Mouse (Mus musculus) liver, embryonic 16.5 days (tissue): ENCODE data around the gene Stx6. TPM values are rescaled to one million over a fixed set of nuclear protein-coding genes. Genes with fewer than 3 reads are reported as not detected.

Experiments
- ATAC-seq: fragments of 200-750 bp; cut with Nextera tagmentation; 2 replicates; pipeline ENCODE4 v1.8.0; 2017; ENCODE audit warnings: low read depth, mild to moderate bottlenecking, moderate number of reproducible peaks, moderate library complexity
- H3K27ac ChIP-seq: fragments of 300-500 bp; sonication (generic); 2 replicates; pipeline ENCODE4 v1.5.1; 2014; ENCODE audit warnings: mild to moderate bottlenecking, low read length
- H3K27me3 ChIP-seq: fragments of 300-500 bp; sonication (generic); 2 replicates; pipeline ENCODE4 v1.6.1; 2014; ENCODE audit warnings: low read depth, low read length, mixed read lengths; ENCODE audit not compliant: control insufficient read depth, insufficient read depth
- H3K36me3 ChIP-seq: fragments of 300-500 bp; sonication (generic); 2 replicates; pipeline ENCODE4 v1.6.1; 2014; ENCODE audit warnings: mild to moderate bottlenecking; ENCODE audit not compliant: control insufficient read depth, insufficient read depth
- H3K4me1 ChIP-seq: fragments of 300-500 bp; sonication (generic); 2 replicates; pipeline ENCODE4 v1.6.1; 2014; ENCODE audit warnings: low read depth, low read length, mixed read lengths; ENCODE audit not compliant: control insufficient read depth
- H3K4me2 ChIP-seq: fragments of 300-500 bp; sonication (generic); 2 replicates; pipeline ENCODE4 v1.6.1; 2014; ENCODE audit warnings: low read depth, low read length, mixed read lengths
- H3K4me3 ChIP-seq: fragments of 300-500 bp; sonication (generic); 2 replicates; pipeline ENCODE4 v1.5.1; 2014; ENCODE audit warnings: low read depth, mild to moderate bottlenecking, low read length
- H3K9ac ChIP-seq: fragments of 300-500 bp; sonication (generic); 2 replicates; pipeline ENCODE4 v1.6.1; 2014; ENCODE audit warnings: low read depth, low read length
- H3K9me3 ChIP-seq: fragments of 300-500 bp; sonication (generic); replicated peaks from 2 replicates; pipeline ENCODE4 v1.6.1; 2016; ENCODE audit warnings: low read length; ENCODE audit not compliant: control insufficient read depth
- WGBS: fragments of 180-500 bp; shearing (Covaris S2); extraction: QIAGEN DNeasy Blood & Tissue Kit; methylation state at CpG from one replicate; pipeline ENCODE4 v1.1.7; 2014; ENCODE audit not compliant: insufficient replicate concordance; 5-methylcytosine and 5-hydroxymethylcytosine counted together
- polyA plus RNA-seq: library from polyadenylated mRNA; unstranded; fragments of >200 nt; fragmentation: Nextera tagmentation; extraction: Ambion mirVana; gene quantifications from 2 replicates; pipeline ENCODE4 v1.2.1, GENCODE M21; 2015

Gene Stx6
- polyA plus RNA-seq, 1 experiment from 2014 or later: 7.1 TPM

DNA sequence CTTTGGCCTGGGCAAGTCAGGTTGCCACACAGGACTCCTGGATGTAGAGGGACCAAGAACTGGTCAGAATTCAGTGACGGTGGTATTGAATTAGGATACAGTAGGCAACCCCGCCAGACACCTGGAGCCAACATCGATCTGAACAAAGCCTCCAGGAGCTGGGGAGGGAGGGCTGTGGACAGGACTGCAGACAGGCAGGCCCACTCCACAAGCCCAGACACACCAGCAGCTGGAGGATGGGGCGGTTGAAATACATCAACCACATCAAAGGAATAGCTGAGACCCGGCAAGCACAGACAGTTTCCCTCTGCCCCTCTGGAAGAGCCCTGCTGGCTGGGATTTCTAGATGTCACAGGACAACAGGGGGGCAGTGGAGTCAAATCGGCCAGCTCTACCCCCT lies 58.3 kb downstream of the Stx6 start:
- no peaks in the 10 kb centered on the region for H3K9me3 ChIP-seq
- no peak overlapping the region for H3K4me2 ChIP-seq
- ATAC-seq: no peak
- H3K4me1 ChIP-seq: no peaks in the 10 kb centered on the region
- H3K27me3 ChIP-seq: no peaks in the 10 kb centered on the region
- 65% methylated on average over 6 of the region's 6 CpGs for WGBS
- no peak overlapping the region for H3K9ac ChIP-seq
- H3K36me3 ChIP-seq: no peaks in the 10 kb centered on the region
- H3K27ac ChIP-seq: no peak overlapping the region
- H3K4me3 ChIP-seq: no peak overlapping the region

DNA sequence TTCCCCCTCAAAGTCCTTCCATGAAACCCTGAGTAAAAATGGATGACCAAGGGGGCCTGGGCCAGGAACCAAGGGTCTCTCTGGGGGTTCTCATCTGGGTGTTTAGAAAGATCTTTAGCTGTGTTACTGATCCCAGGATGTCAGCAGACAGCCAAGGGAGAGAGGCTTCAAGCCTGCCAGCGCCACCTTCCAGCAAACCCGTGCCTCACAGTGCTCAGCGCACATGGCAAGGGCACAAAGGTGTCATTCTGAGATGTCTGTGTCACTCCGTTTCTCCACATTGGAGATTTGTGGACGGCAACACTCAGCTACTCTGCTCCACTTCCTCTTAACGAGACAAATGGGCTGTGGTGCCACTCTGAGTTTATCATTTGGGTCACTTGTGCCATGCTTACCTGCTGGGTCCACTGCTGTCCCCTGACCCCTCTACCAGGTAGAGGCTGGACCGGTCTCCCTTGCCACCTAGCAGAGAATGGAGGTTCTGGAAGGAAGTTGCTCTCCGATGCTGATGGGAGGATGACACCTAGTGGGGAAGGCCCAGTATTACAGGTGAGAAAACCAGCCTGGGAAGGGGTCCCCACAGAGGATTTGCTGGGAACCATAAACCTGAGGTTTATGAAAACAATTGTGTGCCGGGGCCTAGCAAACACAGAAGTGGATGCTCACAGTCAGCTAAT lies 59.5 kb downstream of the Stx6 start:
- WGBS: 29% methylated on average over 9 of the region's 9 CpGs
- Histone ChIP-seq H3K4me1 (no peaks in the 10 kb centered on the region), H3K27ac (no peak overlapping the region), H3K9ac (no peak overlapping the region), H3K36me3 (no peaks in the 10 kb centered on the region), H3K4me3 (no peak overlapping the region), H3K27me3 (no peaks in the 10 kb centered on the region), H3K9me3 (no peaks in the 10 kb centered on the region), H3K4me2 (no peak overlapping the region)
- no peak for ATAC-seq

DNA sequence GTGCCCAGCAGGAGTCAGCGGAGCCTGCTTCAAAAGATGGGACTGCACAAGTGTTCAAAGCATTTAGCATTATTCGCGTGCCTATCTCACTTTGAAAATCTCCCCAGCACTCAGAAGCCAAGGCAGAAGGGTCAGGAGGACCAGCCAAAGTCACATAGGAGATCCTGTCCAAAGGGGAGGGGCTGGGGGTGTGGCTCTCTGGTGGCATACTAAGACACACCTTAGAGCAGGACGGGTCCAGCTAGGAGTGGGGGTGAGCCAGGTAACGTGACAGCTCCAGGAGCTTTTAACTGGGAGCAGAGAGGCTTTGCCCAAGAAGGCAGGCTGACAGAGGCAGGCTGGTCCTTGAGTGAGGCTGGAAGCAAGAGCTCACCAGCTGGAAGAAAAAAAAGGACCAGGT lies 60.4 kb downstream of the Stx6 start:
- no peak overlapping the region for H3K27ac ChIP-seq
- no peaks in the 10 kb centered on the region for H3K9me3 ChIP-seq
- H3K4me1 ChIP-seq: peaks cover 8% of the 10 kb centered on the region
- H3K4me3 ChIP-seq: no peak overlapping the region
- H3K36me3 ChIP-seq: no peaks in the 10 kb centered on the region
- H3K9ac ChIP-seq: no peak overlapping the region
- H3K27me3 ChIP-seq: no peaks in the 10 kb centered on the region
- ATAC-seq: no peak
- 54% methylated on average over 5 of the region's 5 CpGs for WGBS
- no peak overlapping the region for H3K4me2 ChIP-seq

DNA sequence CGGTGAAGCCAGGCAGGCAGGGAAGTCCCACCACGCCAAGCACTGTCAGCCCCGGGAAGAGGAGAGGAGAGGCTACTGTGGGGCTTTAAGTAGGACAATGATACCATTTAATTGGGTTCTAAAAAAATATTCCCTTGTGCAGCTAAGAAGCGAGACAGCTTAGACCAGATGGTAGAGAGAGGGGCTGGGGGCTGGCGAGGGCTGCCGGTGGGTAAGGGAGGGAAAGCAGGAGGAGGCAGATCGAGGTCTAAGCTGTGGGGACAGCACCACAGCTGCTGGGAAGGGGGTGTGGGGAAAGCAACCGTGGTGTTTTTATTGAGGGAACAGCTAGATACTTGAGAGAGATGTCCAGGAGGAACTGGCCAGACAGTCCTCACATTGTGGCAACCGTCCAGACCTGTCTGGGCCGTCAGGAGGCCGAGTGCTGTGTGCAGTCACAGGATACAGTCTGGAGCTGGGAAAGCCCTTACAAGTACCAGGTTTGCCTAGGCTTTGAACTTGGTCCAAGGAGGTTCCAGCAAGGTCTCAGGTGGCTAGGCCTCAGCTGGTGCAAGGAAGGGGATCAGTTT lies 63.7 kb downstream of the Stx6 start:
- Histone ChIP-seq H3K4me2 (no peak overlapping the region), H3K9me3 (no peaks in the 10 kb centered on the region), H3K4me3 (no peak overlapping the region), H3K9ac (no peak overlapping the region), H3K27ac (no peak overlapping the region), H3K4me1 (peaks cover 10% of the 10 kb centered on the region), H3K36me3 (no peaks in the 10 kb centered on the region), H3K27me3 (no peaks in the 10 kb centered on the region)
- no peak for ATAC-seq
- WGBS: 60% methylated on average over 11 of the region's 11 CpGs

DNA sequence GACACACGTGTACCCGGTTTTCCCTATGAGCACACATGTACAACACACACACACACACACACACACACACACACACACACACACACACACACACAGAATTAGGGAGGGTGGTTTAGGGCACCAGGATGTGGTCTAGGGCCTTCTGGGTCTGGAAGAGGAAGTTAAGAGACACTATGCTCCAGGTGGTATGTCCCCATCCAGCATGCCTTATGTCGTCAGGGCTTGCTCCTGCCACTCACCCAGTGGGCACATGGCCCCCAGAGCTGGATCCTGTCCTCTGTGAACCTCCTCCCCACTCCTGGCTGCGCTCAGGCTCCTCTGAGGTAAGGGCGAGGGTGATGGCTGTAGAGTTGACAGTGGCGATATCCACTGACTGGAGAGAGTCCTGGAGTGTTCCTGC lies 64.5 kb downstream of the Stx6 start:
- H3K4me3 ChIP-seq: no peak overlapping the region
- WGBS: 28% methylated on average over 6 of the region's 6 CpGs
- no peak overlapping the region for H3K27ac ChIP-seq
- peak; percentile 23; the same call in 1 of the 2 replicates for ATAC-seq
- H3K4me2 ChIP-seq: no peak overlapping the region
- no peak overlapping the region for H3K9ac ChIP-seq
- H3K9me3 ChIP-seq: no peaks in the 10 kb centered on the region
- no peaks in the 10 kb centered on the region for H3K27me3 ChIP-seq
- H3K36me3 ChIP-seq: no peaks in the 10 kb centered on the region
- peaks cover 10% of the 10 kb centered on the region for H3K4me1 ChIP-seq

DNA sequence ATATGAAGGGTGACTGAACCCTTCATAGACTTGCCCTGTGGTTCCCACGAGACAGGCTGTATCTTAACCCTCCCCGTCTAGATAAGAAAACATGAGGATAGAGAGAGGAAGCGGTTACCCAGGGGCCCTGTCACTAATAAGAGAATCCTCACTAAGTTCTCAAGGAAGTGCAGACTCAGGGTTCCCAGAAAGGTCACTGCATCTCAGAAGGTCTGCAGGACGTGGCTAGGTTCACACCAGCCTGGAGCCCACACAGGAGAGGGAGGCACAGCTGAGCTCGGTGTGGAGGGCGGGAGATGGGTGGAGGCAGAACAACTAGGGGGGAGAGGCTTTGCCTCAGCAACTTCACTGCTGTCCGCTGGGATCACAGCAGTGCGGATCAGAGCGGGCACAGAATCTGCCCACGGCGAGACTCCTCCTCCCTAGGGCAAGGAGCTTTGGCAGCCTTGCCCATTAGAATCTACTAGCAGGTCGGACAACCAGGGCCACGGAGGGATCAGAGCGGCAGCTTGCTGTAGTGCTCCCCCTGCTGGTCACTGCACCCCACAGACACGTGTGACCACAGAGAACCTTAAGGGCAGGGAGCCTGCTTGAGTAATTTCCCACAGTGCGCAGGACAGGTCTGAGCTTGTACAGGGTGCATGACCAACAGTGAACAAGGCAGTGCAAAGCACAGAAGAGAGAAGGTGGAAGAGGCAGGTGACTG lies 65.5 kb downstream of the Stx6 start:
- Histone ChIP-seq H3K4me3 (peak overlapping the region; percentile 46), H3K9ac (peak overlapping the region; percentile 38)

DNA sequence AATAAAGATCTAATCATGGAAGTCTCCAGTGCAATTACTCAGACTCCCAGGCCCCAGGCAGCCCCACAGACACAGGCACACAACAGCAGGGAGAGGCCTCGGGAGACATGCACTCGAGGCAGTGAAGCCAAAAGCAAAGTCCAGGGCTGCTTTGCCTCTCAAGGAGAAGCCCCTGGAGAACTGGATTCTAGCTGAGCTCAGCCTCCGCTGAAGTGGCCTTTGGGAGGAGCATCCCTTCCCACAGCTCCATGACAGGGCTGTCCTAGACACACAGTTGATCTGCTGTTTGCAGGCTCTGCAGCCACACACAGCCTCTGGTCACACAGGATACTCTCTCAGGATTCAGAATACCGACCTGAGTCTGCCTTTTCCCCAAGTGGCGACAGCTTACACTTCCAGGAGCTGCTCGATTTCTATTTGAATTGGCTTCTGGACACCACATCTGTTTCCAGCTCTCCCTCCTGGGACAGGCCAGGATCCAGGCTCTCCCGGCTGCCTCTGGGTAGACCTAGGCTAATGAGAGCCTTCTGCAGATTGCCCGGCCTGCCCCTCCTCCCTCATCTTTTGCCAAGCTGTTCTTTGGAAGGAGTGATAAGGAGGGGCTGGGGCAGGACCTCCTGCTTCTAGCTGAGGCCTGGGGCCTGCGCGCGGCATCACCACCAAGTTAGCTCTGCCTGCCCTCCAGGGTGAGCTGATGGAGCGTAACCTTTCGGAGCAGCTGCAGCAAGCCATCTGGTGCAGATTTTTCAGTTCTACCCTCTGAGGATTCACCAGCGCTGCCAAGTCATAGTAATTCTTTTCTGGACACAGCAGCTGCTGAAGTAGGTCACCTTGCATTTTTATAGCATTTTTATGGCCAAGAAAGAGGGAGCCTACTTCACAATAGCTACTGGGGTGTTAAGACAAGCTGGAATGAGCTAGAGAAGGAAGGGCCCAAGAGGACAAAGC lies 71.2 kb downstream of the Stx6 start:
- Histone ChIP-seq H3K36me3 (no peaks in the 10 kb centered on the region), H3K27ac (no peak overlapping the region), H3K4me3 (no peak overlapping the region), H3K27me3 (no peaks in the 10 kb centered on the region), H3K4me1 (no peaks in the 10 kb centered on the region), H3K9me3 (no peaks in the 10 kb centered on the region), H3K9ac (no peak overlapping the region), H3K4me2 (no peak overlapping the region)
- ATAC-seq: 0 out of 2 replicates have a peak, but pooled peaks have one; percentile 26
- WGBS: 43% methylated on average over 14 of the region's 14 CpGs

More for the DNA sequence above, 65.5 kb downstream of the Stx6 start:
- Histone ChIP-seq H3K4me2 (peak overlapping the region; percentile 73), H3K27ac (0 out of 2 replicates have a peak overlapping the region, but pooled peaks have one; percentile 22), H3K4me1 (peaks cover 10% of the 10 kb centered on the region), H3K27me3 (no peaks in the 10 kb centered on the region), H3K9me3 (no peaks in the 10 kb centered on the region), H3K36me3 (no peaks in the 10 kb centered on the region)
- WGBS: 11% methylated on average over 16 of the region's 16 CpGs
- ATAC-seq: peak; percentile 72

DNA sequence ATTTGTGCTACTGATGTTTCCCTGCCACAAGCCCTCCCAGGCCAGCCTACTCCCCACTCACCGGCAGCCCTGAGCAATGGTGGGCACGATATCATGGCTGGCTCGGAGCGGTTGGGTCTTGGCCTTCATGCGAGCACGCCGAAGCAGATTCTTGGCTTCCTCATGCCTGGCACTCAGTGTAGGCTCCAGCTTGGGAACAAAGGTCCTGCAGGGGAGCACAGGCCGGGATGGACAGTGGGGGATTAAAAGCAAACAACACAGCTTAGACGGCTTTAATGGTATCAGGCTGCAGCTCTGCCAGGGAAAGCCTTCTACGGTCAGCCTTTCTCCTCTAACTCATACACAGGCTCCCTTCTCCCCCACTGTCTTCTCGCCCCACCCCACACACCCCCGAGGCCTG lies 73.9 kb downstream of the Stx6 start:
- no peak; the same call in 1 of the 2 replicates for ATAC-seq
- Histone ChIP-seq H3K36me3 (no peaks in the 10 kb centered on the region), H3K4me2 (no peak overlapping the region), H3K27me3 (no peaks in the 10 kb centered on the region), H3K9ac (no peak overlapping the region), H3K9me3 (no peaks in the 10 kb centered on the region), H3K4me3 (no peak overlapping the region), H3K27ac (no peak overlapping the region), H3K4me1 (no peaks in the 10 kb centered on the region)
- 77% methylated on average over 12 of the region's 12 CpGs for WGBS
